Mouse (Mus musculus) CH12.LX (cell line): ENCODE measurements around the gene Fam102b.

ENCODE experiments used
- CTCF ChIP-seq, 2 experiments: IDR thresholded peaks in 1 of 2; conservative IDR thresholded peaks in 1 of 2; 2 replicates each; pipeline ENCODE4 v1.5.1; 2011 to 2012; ENCODE audit warnings: low read depth in 2 of 2, low read length in 2 of 2, improper control_type of control experiment in 1 of 2, inconsistent platforms in 1 of 2, mild to moderate bottlenecking in 1 of 2, moderate library complexity in 1 of 2
- EP300 ChIP-seq: IDR thresholded peaks from 2 replicates; pipeline ENCODE4 v1.6.1; 2011; ENCODE audit warnings: low read length, improper control_type of control experiment
- KAT2A ChIP-seq: IDR thresholded peaks from 2 replicates; pipeline ENCODE4 v1.6.1; 2012; ENCODE audit warnings: low read length, improper control_type of control experiment, inconsistent platforms; ENCODE audit not compliant: insufficient replicate concordance
- MAX ChIP-seq: IDR thresholded peaks from 2 replicates; pipeline ENCODE4 v1.6.1; 2011; ENCODE audit warnings: low read length, improper control_type of control experiment
- MYC ChIP-seq: IDR thresholded peaks from 2 replicates; pipeline ENCODE4 v1.6.1; 2011; ENCODE audit warnings: low read depth, mild to moderate bottlenecking, improper control_type of control experiment, low read length
- POLR2A ChIP-seq: IDR thresholded peaks from 2 replicates; pipeline ENCODE4 v1.6.1; 2011; ENCODE audit warnings: low read depth, mild to moderate bottlenecking, improper control_type of control experiment, low read length
- SMC3 ChIP-seq: IDR thresholded peaks from 2 replicates; pipeline ENCODE4 v1.6.1; 2011; ENCODE audit warnings: low read depth, low read length, improper control_type of control experiment
- UBTF ChIP-seq: IDR thresholded peaks from 2 replicates; pipeline ENCODE4 v1.6.1; 2012; ENCODE audit warnings: low read depth, mild to moderate bottlenecking, inconsistent platforms, low read length, improper control_type of control experiment, moderate library complexity
- USF1 ChIP-seq: IDR thresholded peaks from 2 replicates; pipeline ENCODE4 v1.6.1; 2014; ENCODE audit warnings: low read depth, mild to moderate bottlenecking, inconsistent platforms, low read length, improper control_type of control experiment
- ZNF384 ChIP-seq: IDR thresholded peaks from 2 replicates; pipeline ENCODE4 v1.6.1; 2012; ENCODE audit warnings: low read depth, low read length, improper control_type of control experiment, inconsistent platforms

DNA sequence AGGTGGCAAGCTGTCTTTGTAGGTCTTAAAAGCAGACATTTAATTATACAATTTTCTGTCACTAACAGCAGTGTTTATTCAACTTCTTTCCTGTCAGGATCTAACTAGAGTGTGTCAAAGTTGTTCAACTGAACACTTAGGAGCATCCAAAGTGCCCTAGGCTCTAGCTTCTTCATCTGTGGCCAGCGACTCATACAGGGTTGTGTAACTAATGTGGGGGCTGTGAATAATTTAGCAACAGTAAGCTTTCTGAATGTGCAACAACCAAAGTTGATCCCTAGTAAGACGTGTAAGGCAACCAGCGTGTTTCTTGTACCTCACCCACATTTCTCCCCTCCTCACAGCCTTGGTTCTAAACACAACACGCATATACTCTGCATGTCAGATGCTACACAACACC is 13.5 kb upstream of the Fam102b start:
- TF ChIP-seq MYC: no peak
- no peak for TF ChIP-seq MAX
- TF ChIP-seq KAT2A: no peak
- TF ChIP-seq SMC3: no peak
- TF ChIP-seq CTCF (conservative IDR thresholded peaks at IDR 0.05 in 1 of 2, IDR thresholded peaks at IDR 0.05 in 1 of 2; ENCODE audit: low read depth in 2 of 2, low read length in 2 of 2): no peak
- no peak for TF ChIP-seq POLR2A
- TF ChIP-seq ZNF384: no peak
- TF ChIP-seq EP300: no peak
- no peak for TF ChIP-seq USF1
- TF ChIP-seq UBTF: no peak
